8 mouse cellular contexts compared by ENCODE assay signal in genomic region chr13:34876481-34876880, GRCm38 (mm10). TPM values are rescaled to one million over a fixed set of nuclear protein-coding genes. Genes with fewer than 3 reads are reported as not detected.
DNase-seq lines count a peak whose midpoint lies in the region; ATAC-seq and TF ChIP-seq lines count a peak whose summit lies in the region.

No protein-coding gene starts in this region.

- no peak for ATAC-seq in heart, embryonic 12.5 days (ENCODE audit: insufficient number of reproducible peaks, low FRiP score)
- ATAC-seq in hindbrain, embryonic 13.5 days (ENCODE audit: low FRiP score), result no peak

- H3K4me1 ChIP-seq in heart, embryonic 12.5 days (replicated peaks), result peaks cover 22% of the 10 kb centered on the region
- 0 out of 4 replicates have a peak, but pooled peaks cover 0 to 2% of the 10 kb centered on the region in 2 experiments for H3K4me1 ChIP-seq in ES-E14 (ENCODE audit: control insufficient read depth in 2 of 2, insufficient read depth in 2 of 2, low read length in 2 of 2, poor library complexity in 1 of 2)
- H3K4me1 ChIP-seq in hindbrain, embryonic 13.5 days (replicated peaks), result peaks cover 31% of the 10 kb centered on the region
- H3K4me1 ChIP-seq in midbrain, embryonic 10.5 days, result peaks cover 30% of the 10 kb centered on the region

- 5% methylated on average over 3 of the region's 3 CpGs for WGBS in heart, embryonic 12.5 days
- 8% methylated on average over 3 of the region's 3 CpGs for WGBS in hindbrain, embryonic 13.5 days
- WGBS in midbrain, embryonic 10.5 days, result 17% methylated on average over 3 of the region's 3 CpGs

- H3K36me3 ChIP-seq in heart, embryonic 12.5 days, result peaks cover 5% of the 10 kb centered on the region; the same call in 1 of the 2 replicates
- peaks cover 6% of the 10 kb centered on the region; the same call in 1 of the 2 replicates for H3K36me3 ChIP-seq in ES-E14 (ENCODE audit: control insufficient read depth, insufficient read depth, low read length, poor library complexity, severe bottlenecking)
- H3K36me3 ChIP-seq in hindbrain, embryonic 13.5 days, result no peaks in the 10 kb centered on the region
- peaks cover 19% of the 10 kb centered on the region for H3K36me3 ChIP-seq in midbrain, embryonic 10.5 days

- H3K27ac ChIP-seq in heart, embryonic 12.5 days (ENCODE audit: poor library complexity, severe bottlenecking), result peak overlapping the region; percentile 100; the same call in 1 of the 2 replicates
- no peak overlapping the region for H3K27ac ChIP-seq in ES-E14 (ENCODE audit: insufficient read depth, low read depth, low read length, poor library complexity, severe bottlenecking)
- H3K27ac ChIP-seq in hindbrain, embryonic 13.5 days, result no peak overlapping the region
- H3K27ac ChIP-seq in midbrain, embryonic 10.5 days (replicated peaks), result peak overlapping the region; percentile 98; the same call in 1 of the 2 replicates

- no peaks in the 10 kb centered on the region for H3K27me3 ChIP-seq in heart, embryonic 12.5 days (replicated peaks)
- no peaks in the 10 kb centered on the region for H3K27me3 ChIP-seq in hindbrain, embryonic 13.5 days
- no peaks in the 10 kb centered on the region for H3K27me3 ChIP-seq in midbrain, embryonic 10.5 days (ENCODE audit: low read depth, poor library complexity, severe bottlenecking)

- H3K4me2 ChIP-seq in heart, embryonic 12.5 days, result peak overlapping the region; percentile 91
- H3K4me2 ChIP-seq in hindbrain, embryonic 13.5 days, result peak overlapping the region; percentile 81

- no peaks in the 10 kb centered on the region for H3K9me3 ChIP-seq in heart, embryonic 12.5 days (replicated peaks)
- no peaks in the 10 kb centered on the region for H3K9me3 ChIP-seq in ES-E14 (ENCODE audit: control insufficient read depth, insufficient read depth, low read depth, low read length)
- H3K9me3 ChIP-seq in hindbrain, embryonic 13.5 days, result no peaks in the 10 kb centered on the region
- H3K9me3 ChIP-seq in midbrain, embryonic 10.5 days (replicated peaks), result no peaks in the 10 kb centered on the region

- DNase-seq in heart, adult 9 months (ENCODE audit: low spot score in 2 of 2), result no peak
- no peak for DNase-seq in ES-E14 (ENCODE audit: low read depth, low spot score)
- no peak for DNase-seq in midbrain, embryonic 10.5 days (ENCODE audit: low spot score)
- no peak for DNase-seq in frontal cortex, postnatal 36 days (ENCODE audit: low spot score in 2 of 2)
- no peak for DNase-seq in layer of hippocampus, adult 8-10 months (ENCODE audit: low spot score in 2 of 2)
- no peak for DNase-seq in thymus, postnatal 25 days

- peak overlapping the region; percentile 96 for H3K9ac ChIP-seq in heart, embryonic 12.5 days
- H3K9ac ChIP-seq in ES-E14 (ENCODE audit: insufficient read depth, low read depth, low read length, poor library complexity, severe bottlenecking), result 0 out of 2 replicates have a peak overlapping the region, but pooled peaks have one; percentile 22
- peak overlapping the region; percentile 92 for H3K9ac ChIP-seq in hindbrain, embryonic 13.5 days

- in situ Hi-C loops in ES-E14 (cut with MboI; ENCODE audit: low sequenced_read_pairs in 2 of 2, unreplicated experiment in 2 of 2), result no loop called here

- H3K4me3 ChIP-seq in heart, embryonic 12.5 days, result peak overlapping the region; percentile 98
- H3K4me3 ChIP-seq in ES-E14 (ENCODE audit: insufficient read depth in 1 of 2, low read depth in 1 of 2, low read length in 2 of 2, poor library complexity in 1 of 2, severe bottlenecking in 1 of 2), result peak overlapping the region; percentile 70 to 97
- H3K4me3 ChIP-seq in hindbrain, embryonic 13.5 days, result peak overlapping the region; percentile 97
- peak overlapping the region; percentile 99 for H3K4me3 ChIP-seq in midbrain, embryonic 10.5 days

TF ChIP-seq in ES-E14, 5 proteins besides CTCF, POLR2A, EP300 and RAD21:
- no peak for TF ChIP-seq HCFC1 (IDR thresholded peaks at IDR 0.05; ENCODE audit: borderline replicate concordance, insufficient read depth, low read length)
- TF ChIP-seq ZNF384 (IDR thresholded peaks at IDR 0.05; ENCODE audit: low read depth, low read length), result no peak
- TF ChIP-seq CHD2 (IDR thresholded peaks at IDR 0.05; ENCODE audit: low read depth, low read length), result no peak
- no peak for TF ChIP-seq ZC3H11A (IDR thresholded peaks at IDR 0.05; ENCODE audit: borderline replicate concordance, low read depth, low read length)
- no peak for TF ChIP-seq MAFK (IDR thresholded peaks at IDR 0.05; ENCODE audit: insufficient read depth, low read depth, low read length)

RNA-seq across cellular contexts. Expression of gene Prpf4b, which starts 1.4 kb away (rescaled TPM):
- polyA plus RNA-seq in heart, embryonic 12.5 days (2016; fragmentation: Nextera tagmentation; extraction: Ambion mirVana), result 61.0 and 66.6 TPM in 2 replicates
- total RNA-seq in ES-E14 (2012; rRNA removed), result 74.5 and 85.3 TPM in 2 replicates
- 73.5 and 82.1 TPM in 2 replicates for polyA plus RNA-seq in hindbrain, embryonic 13.5 days (2015; fragmentation: Nextera tagmentation; extraction: Ambion mirVana)
- polyA plus RNA-seq in midbrain, embryonic 10.5 days (2016; fragmentation: Nextera tagmentation; extraction: Ambion mirVana), result 77.1 and 77.2 TPM in 2 replicates
- total RNA-seq in layer of hippocampus, adult 8-10 months (2022), result 100 to 1,000 TPM in 1 of 4 experiments, 10 to 100 TPM in 3; 79.9 to 103 (median 87.0) TPM

RNA-seq across cellular contexts. Expression of gene Fam217a, which starts 47.6 kb away (rescaled TPM):
- 1.6 and 1.7 TPM in 2 replicates for polyA plus RNA-seq in heart, embryonic 12.5 days (2016; fragmentation: Nextera tagmentation; extraction: Ambion mirVana)
- 0.18 TPM in 1 of 2 replicates, not detected in the other for total RNA-seq in ES-E14 (2012; rRNA removed)
- polyA plus RNA-seq in hindbrain, embryonic 13.5 days (2015; fragmentation: Nextera tagmentation; extraction: Ambion mirVana), result 0.87 and 1.2 TPM in 2 replicates
- 0.62 and 0.95 TPM in 2 replicates for polyA plus RNA-seq in midbrain, embryonic 10.5 days (2016; fragmentation: Nextera tagmentation; extraction: Ambion mirVana)
- total RNA-seq in layer of hippocampus, adult 8-10 months (2022), result 1 to 10 TPM in 2 of 4 experiments, under 1 TPM in 2; 0.75 to 1.4 (median 1.1) TPM

RNA-seq across cellular contexts. Expression of gene 4933417A18Rik, which starts 47.7 kb away (rescaled TPM):
- not detected in 2 replicates for polyA plus RNA-seq in heart, embryonic 12.5 days (2016; fragmentation: Nextera tagmentation; extraction: Ambion mirVana)
- total RNA-seq in ES-E14 (2012; rRNA removed), result not detected in 2 replicates
- polyA plus RNA-seq in hindbrain, embryonic 13.5 days (2015; fragmentation: Nextera tagmentation; extraction: Ambion mirVana), result not detected in 2 replicates
- not detected in 2 replicates for polyA plus RNA-seq in midbrain, embryonic 10.5 days (2016; fragmentation: Nextera tagmentation; extraction: Ambion mirVana)
- total RNA-seq in layer of hippocampus, adult 8-10 months (2022), result not detected

Comparison
In these comparisons a context has a peak if more than half of its experiments do, and no peak if none do; other contexts are left out.
1. H3K27ac ChIP-seq: peak in heart, embryonic 12.5 days (single experiment) and midbrain, embryonic 10.5 days (single experiment); none in ES-E14 (single experiment) and hindbrain, embryonic 13.5 days (single experiment).
2. H3K9ac ChIP-seq: peak in every context shown above with its lines; median percentile 96 in heart, embryonic 12.5 days; 92 in hindbrain, embryonic 13.5 days; 22 in ES-E14.
3. Peak in every context shown above with its lines, with median percentiles within 50 percentile points of each other: H3K4me3 ChIP-seq.